Mouse (Mus musculus): ENCODE measurements at regions not wholly inside any gene's neighbourhood (a gene's known extent, or its start where the extent isn't known, plus 50 kb on each side); places are given as distances from the start of the nearest gene placed in this dataset.

DNA sequence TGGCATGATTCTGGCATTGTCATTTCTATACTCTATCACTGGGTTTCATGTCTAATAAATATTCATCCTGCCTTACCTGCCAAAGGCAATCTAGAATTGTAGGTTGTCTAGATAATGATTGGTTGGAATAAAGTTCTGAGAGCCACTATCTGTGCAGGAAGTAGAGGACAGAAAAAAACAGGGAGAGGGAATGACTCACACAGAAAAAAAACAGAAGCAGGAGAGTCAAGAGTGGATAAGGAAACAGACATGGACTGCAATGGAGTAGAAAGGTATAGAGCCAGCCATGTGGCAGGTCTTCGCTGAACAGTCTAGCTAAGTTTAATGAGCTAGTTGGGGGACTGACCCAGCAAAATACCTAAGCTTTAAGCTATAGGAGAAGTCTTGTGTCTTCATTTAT, 660.5 kb upstream of the Galntl6 start:
- in situ Hi-C loops (cut with MboI, MseI) = loop anchor here (10.0 kb wide), 1 partner anchor 648 kb away; no protein-coding TSS in a partner anchor

DNA sequence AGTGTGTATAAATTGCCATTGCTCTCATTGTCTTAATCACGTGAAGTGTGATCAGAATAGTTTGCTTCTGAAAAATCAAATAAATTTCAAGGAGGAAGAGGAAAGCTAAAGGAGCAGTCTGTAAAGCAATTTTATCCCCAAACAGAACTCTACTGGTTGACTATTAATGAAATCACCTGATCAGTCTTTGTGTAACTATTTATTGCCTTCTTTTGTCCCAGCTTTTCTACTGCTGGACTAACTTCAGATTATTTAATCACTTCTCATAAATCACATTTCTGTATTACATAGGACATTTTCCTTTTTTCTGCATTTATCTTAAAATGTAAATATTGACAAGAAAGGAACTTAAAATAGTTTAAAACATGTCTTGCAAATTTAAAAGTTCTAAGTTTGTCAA, 657.0 kb upstream of the Galntl6 start:
- in situ Hi-C loops (cut with MboI, MseI) = no loop called here
